Mouse (Mus musculus): Measurements from ENCODE around the gene Cyp3a41a. TPM values are rescaled to one million over a fixed set of nuclear protein-coding genes. Genes with fewer than 3 reads are reported as not detected.

Cyp3a41a gene
- not detected for polyA plus RNA-seq (2017; shearing (Covaris generic))

DNA sequence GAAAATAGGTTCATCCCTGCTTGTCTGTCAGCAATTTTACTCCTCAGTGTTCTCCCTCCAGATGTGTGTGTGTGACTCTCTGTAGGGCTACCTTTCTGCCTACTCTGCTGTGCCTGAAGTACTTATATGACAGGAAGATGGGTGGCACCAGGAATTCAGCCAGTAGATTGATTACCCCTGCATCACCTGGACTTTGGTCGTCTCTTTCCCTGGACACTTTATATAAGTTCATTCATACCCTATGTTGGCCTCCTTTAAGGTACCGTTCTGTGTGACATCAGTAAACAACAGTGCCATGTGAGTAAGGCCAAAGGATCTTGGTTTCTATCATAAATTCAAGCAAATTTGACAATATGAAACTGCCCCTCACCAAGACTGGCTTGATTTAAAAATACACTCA, at the start of gene Cyp3a41a:
Cyp3a41a (minus strand) TSS at position 101 of the 400 bp plus-strand sequence.

Other genes starting within 250 kb of the Cyp3a41a start
- not detected for gene Cyp3a41b, start 135.4 kb downstream of the Cyp3a41a start, polyA plus RNA-seq (2017; shearing (Covaris generic))
- not detected for gene Cyp3a44, start 85.7 kb upstream of the Cyp3a41a start, polyA plus RNA-seq (2017; shearing (Covaris generic))
- not detected for gene Cyp3a11, start 159.8 kb upstream of the Cyp3a41a start, polyA plus RNA-seq (2017; shearing (Covaris generic))